ENCODE assay signal across 8 mouse cellular contexts in the genomic region with DNA sequence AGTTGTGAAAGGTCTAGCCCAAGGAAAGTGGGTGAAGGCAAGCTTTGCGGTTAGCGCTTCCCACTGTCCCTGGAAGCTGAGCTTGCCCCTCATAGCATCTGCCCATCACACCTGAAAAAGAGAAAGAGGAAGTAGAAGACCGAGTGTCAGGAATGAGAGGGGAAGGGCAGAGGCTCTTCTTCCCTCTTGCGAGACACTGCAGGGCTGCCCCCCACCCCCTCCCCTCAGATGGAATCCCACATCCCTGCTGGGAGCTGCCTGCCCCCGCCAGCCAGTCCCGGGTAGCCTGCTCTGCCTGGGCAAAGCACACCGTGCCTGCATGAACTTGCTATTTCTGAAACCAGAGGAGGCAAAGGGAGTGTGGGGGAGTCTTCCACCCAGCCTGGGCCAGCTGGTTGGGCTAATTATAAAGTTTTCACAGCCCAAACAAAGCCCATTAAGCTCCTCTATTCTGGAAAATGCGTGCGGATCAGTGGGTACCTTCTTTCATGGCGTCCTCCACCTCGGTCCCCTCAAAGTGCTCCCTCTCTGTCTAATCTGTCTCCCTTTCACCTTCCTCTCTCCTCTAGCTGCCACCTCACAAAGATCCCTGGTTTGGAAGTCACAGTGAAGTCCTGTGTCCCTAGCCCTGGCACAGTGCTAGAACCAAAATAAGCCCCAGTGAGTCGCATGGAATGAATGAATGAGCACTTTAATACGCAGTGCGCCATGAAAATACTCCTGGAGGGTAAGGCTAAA. TPM values are rescaled to one million over a fixed set of nuclear protein-coding genes. Genes with fewer than 3 reads are reported as not detected.
DNase-seq lines count a peak whose midpoint lies in the region; ATAC-seq and TF ChIP-seq lines count a peak whose summit lies in the region.

No protein-coding gene starts in this region.

- H3K27ac ChIP-seq in midbrain, embryonic 10.5 days (replicated peaks) = peak overlapping the region; percentile 64
- no peak overlapping the region for H3K27ac ChIP-seq in midbrain, embryonic 14.5 days (replicated peaks; ENCODE audit: low read depth, low read length)
- no peak overlapping the region for H3K27ac ChIP-seq in cerebellum, adult 2 months (ENCODE audit: insufficient read depth, low read length)

- no peak for ATAC-seq in midbrain, embryonic 14.5 days (ENCODE audit: low FRiP score, low TSS enrichment)
- ATAC-seq in hematopoietic stem cell, adult 5-6 weeks (replicated peaks in 1 of 2; ENCODE audit: insufficient read depth in 1 of 2, low FRiP score in 2 of 2, low TSS enrichment in 1 of 2, low read depth in 1 of 2, poor library complexity in 2 of 2, severe bottlenecking in 2 of 2) = peak; percentile 65 to 69

- H3K9ac ChIP-seq in midbrain, embryonic 14.5 days (replicated peaks; ENCODE audit: low read length) = no peak overlapping the region

- H3K4me3 ChIP-seq in midbrain, embryonic 10.5 days = no peak overlapping the region
- no peak overlapping the region for H3K4me3 ChIP-seq in midbrain, embryonic 14.5 days (replicated peaks; ENCODE audit: low read depth, low read length)
- no peak overlapping the region for H3K4me3 ChIP-seq in cerebellum, adult 2 months (replicated peaks; ENCODE audit: insufficient read depth, low read depth, low read length)

- TF ChIP-seq POLR2A in cerebellum, adult 2 months (IDR thresholded peaks at IDR 0.05; ENCODE audit: borderline replicate concordance, insufficient read depth, low read length) = no peak

- 29% methylated on average over 14 of the region's 14 CpGs for WGBS in midbrain, embryonic 10.5 days
- WGBS in midbrain, embryonic 14.5 days = 31% methylated on average over 14 of the region's 14 CpGs
- WGBS in cerebellum, adult 2 months = 35% methylated on average over 14 of the region's 14 CpGs

- no peak for TF ChIP-seq CTCF in cerebellum, adult 2 months (IDR thresholded peaks at IDR 0.05; ENCODE audit: borderline replicate concordance, insufficient read depth, low read depth, low read length)

- H3K4me1 ChIP-seq in midbrain, embryonic 10.5 days = peaks cover 10% of the 10 kb centered on the region
- H3K4me1 ChIP-seq in midbrain, embryonic 14.5 days (ENCODE audit: control insufficient read depth, insufficient read depth, low read length) = no peaks in the 10 kb centered on the region
- no peaks in the 10 kb centered on the region for H3K4me1 ChIP-seq in cerebellum, adult 2 months (ENCODE audit: control insufficient read depth, insufficient read depth, low read length)

- no peaks in the 10 kb centered on the region for H3K9me3 ChIP-seq in midbrain, embryonic 10.5 days (replicated peaks)
- H3K9me3 ChIP-seq in midbrain, embryonic 14.5 days (ENCODE audit: control insufficient read depth, low read length) = no peaks in the 10 kb centered on the region

- no peaks in the 10 kb centered on the region for H3K36me3 ChIP-seq in midbrain, embryonic 10.5 days
- no peaks in the 10 kb centered on the region for H3K36me3 ChIP-seq in midbrain, embryonic 14.5 days (ENCODE audit: control insufficient read depth, insufficient read depth, low read length)

- no peak overlapping the region for H3K4me2 ChIP-seq in midbrain, embryonic 14.5 days (ENCODE audit: low read length)

- DNase-seq in gastrocnemius, adult 18-20 months (ENCODE audit: low spot score) = peak; percentile 57
- no peak for DNase-seq in gastrocnemius, postnatal 4 days (ENCODE audit: low spot score in 2 of 2)
- no peak for DNase-seq in midbrain, embryonic 10.5 days (ENCODE audit: low spot score)
- DNase-seq in midbrain, embryonic 14.5 days = no peak
- peak; percentile 19 for DNase-seq in right cerebral cortex, postnatal 14 days
- no peak for DNase-seq in urinary bladder, postnatal 10 days (ENCODE audit: low spot score)
- no peak for DNase-seq in cerebellum, adult 2 months

- H3K27me3 ChIP-seq in midbrain, embryonic 10.5 days (ENCODE audit: low read depth, poor library complexity, severe bottlenecking) = no peaks in the 10 kb centered on the region
- no peaks in the 10 kb centered on the region for H3K27me3 ChIP-seq in midbrain, embryonic 14.5 days (ENCODE audit: control insufficient read depth, insufficient read depth, low read length)
- H3K27me3 ChIP-seq in cerebellum, adult 2 months (ENCODE audit: control insufficient read depth, insufficient read depth, low read length) = no peaks in the 10 kb centered on the region

RNA-seq across cellular contexts. Expression of gene A630001G21Rik, which starts 20.0 kb away (rescaled TPM):
- under 1 TPM in 1 of 2 experiments, not detected in 1; 0.55 TPM for total RNA-seq in gastrocnemius, adult 18-20 months (2021)
- total RNA-seq in gastrocnemius, postnatal 4 days (2021) = 1 to 10 TPM in 1 of 2 experiments, under 1 TPM in 1; 0.98 to 1.1 TPM
- 1.1 and 1.2 TPM in 2 replicates for polyA plus RNA-seq in midbrain, embryonic 10.5 days (2016; fragmentation: Nextera tagmentation; extraction: Ambion mirVana)
- 0.59 and 0.80 TPM in 2 replicates for polyA plus RNA-seq in midbrain, embryonic 14.5 days (2014; fragmentation: Nextera tagmentation; extraction: Ambion mirVana)
- 52.6 and 57.8 TPM in 2 replicates for total RNA-seq in hematopoietic stem cell, adult 5-6 weeks (2017)
- polyA plus RNA-seq in cerebellum, adult 2 months (2012; rRNA removed) = 0.30 and 0.49 TPM in 2 replicates

RNA-seq across cellular contexts. Expression of gene Cab39, which starts 34.8 kb away (rescaled TPM):
- total RNA-seq in gastrocnemius, adult 18-20 months (2021) = 100 to 1,000 TPM; 169 to 186 TPM
- total RNA-seq in gastrocnemius, postnatal 4 days (2021) = 10 to 100 TPM; 75.5 to 75.6 TPM
- polyA plus RNA-seq in midbrain, embryonic 10.5 days (2016; fragmentation: Nextera tagmentation; extraction: Ambion mirVana) = 35.5 and 40.6 TPM in 2 replicates
- polyA plus RNA-seq in midbrain, embryonic 14.5 days (2014; fragmentation: Nextera tagmentation; extraction: Ambion mirVana) = 74.8 and 94.5 TPM in 2 replicates
- total RNA-seq in hematopoietic stem cell, adult 5-6 weeks (2017) = 97.1 and 112 TPM in 2 replicates
- polyA plus RNA-seq in cerebellum, adult 2 months (2012; rRNA removed) = 121 and 127 TPM in 2 replicates

Comparison
In these comparisons a context has a peak if more than half of its experiments do, and no peak if none do; other contexts are left out.
1. DNase-seq: peak in gastrocnemius, adult 18-20 months (single experiment) and right cerebral cortex, postnatal 14 days (single experiment); none in gastrocnemius, postnatal 4 days (0 of 2), midbrain, embryonic 10.5 days (single experiment), midbrain, embryonic 14.5 days (single experiment), urinary bladder, postnatal 10 days (single experiment) and cerebellum, adult 2 months (0 of 2).
2. RNA of gene A630001G21Rik, which starts 20.0 kb away (total RNA-seq): 52.6 to 57.8 TPM in hematopoietic stem cell, adult 5-6 weeks; 0.98 to 1.1 TPM in gastrocnemius, postnatal 4 days and 0.55 TPM in gastrocnemius, adult 18-20 months; every median in the first group is over 10 times any median in the second.